8 mouse cellular contexts compared by ENCODE assay signal in the genomic region with DNA sequence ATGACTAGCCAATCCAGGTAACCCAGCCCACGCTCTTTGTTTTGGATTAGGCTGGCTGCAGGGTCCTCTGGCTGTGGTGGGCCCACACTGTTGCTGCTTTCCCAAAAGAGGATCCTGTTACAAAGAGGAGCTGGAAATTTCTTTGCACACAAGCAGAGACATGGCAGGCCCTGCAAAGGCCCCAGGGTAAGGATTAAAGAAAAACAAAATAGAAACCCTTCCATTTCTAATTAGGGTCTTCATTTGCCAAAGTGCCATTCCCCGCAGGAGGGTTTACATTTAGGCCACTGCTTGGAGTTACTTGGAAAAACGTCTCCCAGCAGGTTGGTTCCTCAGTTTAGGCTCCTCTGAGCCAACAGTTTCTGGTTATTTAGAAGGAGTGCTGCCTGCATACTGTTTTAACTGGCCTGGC. TPM values are rescaled to one million over a fixed set of nuclear protein-coding genes. Genes with fewer than 3 reads are reported as not detected.
A peak's percentile ranks its signal among the peaks of the same experiment; 100 is the strongest.
DNase-seq lines count a peak whose midpoint lies in the region; ATAC-seq and TF ChIP-seq lines count a peak whose summit lies in the region.
"Had no signal": no experiment of that assay in that cellular context is flagged by ENCODE, and none has a peak within 500 bp of the region (broad histone marks: within the 10 kb centered on the region; RNA-seq: fewer than 3 reads in every experiment).

No protein-coding gene starts in this region.

- H3K9ac ChIP-seq in embryonic facial prominence, embryonic 15.5 days: no peak overlapping the region
- H3K9ac ChIP-seq in hindbrain, embryonic 15.5 days: no peak overlapping the region
- no peak overlapping the region for H3K9ac ChIP-seq in midbrain, postnatal 0 days (replicated peaks; ENCODE audit: low read length, poor library complexity, severe bottlenecking)
- no peak overlapping the region for H3K9ac ChIP-seq in intestine, embryonic 15.5 days

- peak overlapping the region; percentile 47 for H3K27ac ChIP-seq in left cerebral cortex, adult 2 months
- H3K27ac ChIP-seq in embryonic facial prominence, embryonic 15.5 days (replicated peaks): peak overlapping the region; percentile 78
- peak overlapping the region; percentile 76 for H3K27ac ChIP-seq in hindbrain, embryonic 15.5 days (replicated peaks)
- H3K27ac ChIP-seq in midbrain, postnatal 0 days (ENCODE audit: low read depth, low read length): peak overlapping the region; percentile 40
- H3K27ac ChIP-seq in intestine, embryonic 15.5 days: no peak overlapping the region

- H3K9me3 ChIP-seq in embryonic facial prominence, embryonic 15.5 days (replicated peaks): no peaks in the 10 kb centered on the region
- no peaks in the 10 kb centered on the region for H3K9me3 ChIP-seq in hindbrain, embryonic 15.5 days
- no peaks in the 10 kb centered on the region for H3K9me3 ChIP-seq in midbrain, postnatal 0 days (ENCODE audit: low read length)
- H3K9me3 ChIP-seq in intestine, embryonic 15.5 days: no peaks in the 10 kb centered on the region

- TF ChIP-seq CTCF in left cerebral cortex, adult 2 months (IDR thresholded peaks at IDR 0.05): no peak
- no peak for TF ChIP-seq CTCF in midbrain, postnatal 0 days (IDR thresholded peaks at IDR 0.05)

- DNase-seq in left cerebral cortex, adult 2 months (ENCODE audit: extremely low spot score in 1 of 2, low spot score in 2 of 2): no peak
- no peak for DNase-seq in left cerebral cortex, postnatal 10 days (ENCODE audit: extremely low spot score in 1 of 2, low spot score in 2 of 2)
- DNase-seq in midbrain, postnatal 0 days (ENCODE audit: low spot score): peak; percentile 37
- DNase-seq in B cell, adult 2 months: no peak

- no peaks in the 10 kb centered on the region for H3K27me3 ChIP-seq in embryonic facial prominence, embryonic 15.5 days
- no peaks in the 10 kb centered on the region for H3K27me3 ChIP-seq in hindbrain, embryonic 15.5 days
- no peaks in the 10 kb centered on the region for H3K27me3 ChIP-seq in midbrain, postnatal 0 days (ENCODE audit: insufficient read depth, low read length)
- no peaks in the 10 kb centered on the region for H3K27me3 ChIP-seq in intestine, embryonic 15.5 days (replicated peaks)

- 9% methylated on average over 3 of the region's 3 CpGs for WGBS in embryonic facial prominence, embryonic 15.5 days
- 16% methylated on average over 3 of the region's 3 CpGs for WGBS in hindbrain, embryonic 15.5 days
- 15% methylated on average over 3 of the region's 3 CpGs for WGBS in midbrain, postnatal 0 days
- WGBS in intestine, embryonic 15.5 days: 52% methylated on average over 3 of the region's 3 CpGs

- H3K4me2 ChIP-seq in embryonic facial prominence, embryonic 15.5 days (replicated peaks): no peak overlapping the region
- no peak overlapping the region for H3K4me2 ChIP-seq in hindbrain, embryonic 15.5 days
- H3K4me2 ChIP-seq in midbrain, postnatal 0 days (ENCODE audit: low read depth, low read length, poor library complexity, severe bottlenecking): no peak overlapping the region
- H3K4me2 ChIP-seq in intestine, embryonic 15.5 days (replicated peaks): no peak overlapping the region

- intact Hi-C loops in left cerebral cortex, adult 2 months (cut with DNase I): no loop called here
- intact Hi-C loops in left cerebral cortex, postnatal 10 days (cut with DNase I): no loop called here

- peak; percentile 63 for ATAC-seq in embryonic facial prominence, embryonic 15.5 days (ENCODE audit: insufficient number of reproducible peaks, low FRiP score, low TSS enrichment, low read depth)
- ATAC-seq in hindbrain, embryonic 15.5 days (ENCODE audit: low FRiP score, low read depth): no peak
- no peak for ATAC-seq in midbrain, postnatal 0 days (ENCODE audit: low FRiP score)
- no peak for ATAC-seq in intestine, embryonic 15.5 days
- ATAC-seq: activated CD4-positive, CD25-positive, alpha-beta regulatory T cell, adult 4 months had no signal

- H3K4me1 ChIP-seq in embryonic facial prominence, embryonic 15.5 days: peaks cover 42% of the 10 kb centered on the region
- peaks cover 43% of the 10 kb centered on the region for H3K4me1 ChIP-seq in hindbrain, embryonic 15.5 days (replicated peaks)
- 0 out of 2 replicates have a peak, but pooled peaks cover 16% of the 10 kb centered on the region for H3K4me1 ChIP-seq in midbrain, postnatal 0 days (ENCODE audit: insufficient read depth, low read length)
- H3K4me1 ChIP-seq in intestine, embryonic 15.5 days (replicated peaks): peaks cover 5% of the 10 kb centered on the region; the same call in 1 of the 2 replicates

- H3K36me3 ChIP-seq in embryonic facial prominence, embryonic 15.5 days: no peaks in the 10 kb centered on the region
- H3K36me3 ChIP-seq in hindbrain, embryonic 15.5 days: no peaks in the 10 kb centered on the region
- no peaks in the 10 kb centered on the region for H3K36me3 ChIP-seq in midbrain, postnatal 0 days (ENCODE audit: insufficient read depth, low read length)
- H3K36me3 ChIP-seq in intestine, embryonic 15.5 days: no peaks in the 10 kb centered on the region

- H3K4me3 ChIP-seq in left cerebral cortex, adult 2 months: no peak overlapping the region
- H3K4me3 ChIP-seq in embryonic facial prominence, embryonic 15.5 days (replicated peaks): no peak overlapping the region
- H3K4me3 ChIP-seq in hindbrain, embryonic 15.5 days: no peak overlapping the region
- no peak overlapping the region for H3K4me3 ChIP-seq in midbrain, postnatal 0 days (ENCODE audit: low read depth, low read length)
- no peak overlapping the region for H3K4me3 ChIP-seq in intestine, embryonic 15.5 days (replicated peaks)

RNA-seq across cellular contexts. Expression of gene Kremen1, which starts 53.0 kb away (rescaled TPM):
- total RNA-seq in left cerebral cortex, adult 2 months (2021): 10 to 100 TPM; 14.8 to 15.4 TPM
- 1 to 10 TPM; 9.2 to 9.5 TPM for total RNA-seq in left cerebral cortex, postnatal 10 days (2021)
- polyA plus RNA-seq in embryonic facial prominence, embryonic 15.5 days (2015; fragmentation: Nextera tagmentation; extraction: Ambion mirVana): 39.5 and 40.5 TPM in 2 replicates
- 5.6 and 6.1 TPM in 2 replicates for polyA plus RNA-seq in hindbrain, embryonic 15.5 days (2015; fragmentation: Nextera tagmentation; extraction: Ambion mirVana)
- total RNA-seq in midbrain, postnatal 0 days (2014; rRNA removed): 8.5 and 11.2 TPM in 2 replicates
- 2.3 and 2.5 TPM in 2 replicates for polyA plus RNA-seq in midbrain, postnatal 0 days (2015; fragmentation: Nextera tagmentation; extraction: Ambion mirVana)
- 10.4 and 11.7 TPM in 2 replicates for polyA plus RNA-seq in intestine, embryonic 15.5 days (2015; fragmentation: Nextera tagmentation; extraction: Ambion mirVana)
